Mouse (Mus musculus) embryonic facial prominence, embryonic 14.5 days (tissue): ENCODE measurements around the gene Slamf9. TPM values are rescaled to one million over a fixed set of nuclear protein-coding genes. Genes with fewer than 3 reads are reported as not detected.

Source experiments
- ATAC-seq: fragments of 200-750 bp; cut with Nextera tagmentation; 2 replicates; pipeline ENCODE4 v1.8.0; 2017; ENCODE audit warnings: low read depth, moderate number of reproducible peaks, moderate TSS enrichment
- DNase-seq: peaks from one replicate; pipeline ENCODE4 v3.0.0-alpha.2; 2015; ENCODE audit warnings: low spot score
- H3K27ac ChIP-seq: fragments of 300-500 bp; sonication (generic); replicated peaks from 2 replicates; pipeline ENCODE4 v1.5.1; 2014; ENCODE audit warnings: low read depth, mild to moderate bottlenecking, low read length, moderate library complexity
- H3K27me3 ChIP-seq: fragments of 300-500 bp; sonication (generic); replicated peaks from 2 replicates; pipeline ENCODE4 v1.6.1; 2014; ENCODE audit warnings: low read length; ENCODE audit not compliant: control insufficient read depth, insufficient read depth
- H3K36me3 ChIP-seq: fragments of 300-500 bp; sonication (generic); 2 replicates; pipeline ENCODE4 v1.6.1; 2014; ENCODE audit warnings: low read length, mixed read lengths; ENCODE audit not compliant: control insufficient read depth, insufficient read depth
- H3K4me1 ChIP-seq: fragments of 300-500 bp; sonication (generic); 2 replicates; pipeline ENCODE4 v1.6.1; 2014; ENCODE audit warnings: antibody characterized with exemption, low read length; ENCODE audit not compliant: control insufficient read depth, insufficient read depth
- H3K4me2 ChIP-seq: fragments of 300-500 bp; sonication (generic); 2 replicates; pipeline ENCODE4 v1.6.1; 2014; ENCODE audit warnings: low read depth, mild to moderate bottlenecking, low read length, moderate library complexity, mixed read lengths
- H3K4me3 ChIP-seq: fragments of 300-500 bp; sonication (generic); 2 replicates; pipeline ENCODE4 v1.5.1; 2014; ENCODE audit warnings: low read depth, mild to moderate bottlenecking, low read length
- H3K9ac ChIP-seq: fragments of 300-500 bp; sonication (generic); 2 replicates; pipeline ENCODE4 v1.6.1; 2014; ENCODE audit warnings: low read depth, mild to moderate bottlenecking, low read length, moderate library complexity, mixed read lengths
- H3K9me3 ChIP-seq: fragments of 300-500 bp; sonication (generic); 2 replicates; pipeline ENCODE4 v1.6.1; 2016; ENCODE audit warnings: low read length; ENCODE audit not compliant: control insufficient read depth
- WGBS: fragments of 180-500 bp; shearing (Covaris S2); extraction: QIAGEN DNeasy Blood & Tissue Kit; methylation state at CpG from one replicate; pipeline ENCODE4 v1.1.7; 2014; 5-methylcytosine and 5-hydroxymethylcytosine counted together
- polyA plus RNA-seq: library from polyadenylated mRNA; unstranded; fragments of >200 nt; fragmentation: Nextera tagmentation; extraction: Ambion mirVana; gene quantifications from 2 replicates; pipeline ENCODE4 v1.2.1, GENCODE M21; 2014

Gene Slamf9
- polyA plus RNA-seq, 1 experiment from 2014 or later = 0.68 TPM

DNA sequence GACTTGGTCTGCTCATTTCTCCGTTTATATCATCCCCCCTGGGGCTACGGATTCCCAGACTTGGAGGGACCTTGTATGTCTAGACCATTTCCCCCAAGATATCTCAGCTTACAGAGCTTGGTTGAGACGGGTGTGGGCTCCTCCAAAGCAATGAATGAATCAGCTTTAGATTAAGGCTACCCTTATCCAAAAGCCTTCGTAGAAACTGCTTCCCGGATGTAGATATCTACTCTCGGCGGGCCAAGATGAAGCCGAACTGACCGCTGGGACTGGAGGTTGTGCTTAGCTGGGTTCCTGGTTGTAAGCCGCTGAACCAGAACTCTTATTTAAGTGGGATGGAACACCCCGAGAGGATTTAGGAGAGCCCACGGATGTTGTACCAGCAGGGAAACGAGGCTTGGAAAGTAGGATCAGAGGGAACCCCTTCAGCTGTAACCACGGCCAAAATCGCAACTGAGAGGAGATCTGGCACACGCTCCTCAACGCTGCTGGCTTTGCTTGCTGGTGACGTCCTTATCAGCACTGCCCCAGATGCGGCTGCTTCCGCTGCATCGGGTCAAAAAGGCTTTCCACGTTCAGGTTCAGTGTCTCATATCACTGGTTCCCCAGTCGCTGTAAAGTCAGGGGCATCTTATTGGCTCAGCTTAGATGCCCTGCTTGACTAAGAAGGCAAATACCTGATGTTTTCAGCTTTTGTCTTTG lies 51.4 kb downstream of the Slamf9 start:
- ATAC-seq (no peak), DNase-seq (no peak)
- peaks cover 13% of the 10 kb centered on the region for H3K4me1 ChIP-seq
- H3K4me3 ChIP-seq = no peak overlapping the region
- no peak overlapping the region for H3K27ac ChIP-seq
- no peak overlapping the region for H3K9ac ChIP-seq
- no peak overlapping the region for H3K4me2 ChIP-seq
- no peaks in the 10 kb centered on the region for H3K9me3 ChIP-seq
- 76% methylated on average over 23 of the region's 23 CpGs for WGBS
- H3K36me3 ChIP-seq = no peaks in the 10 kb centered on the region
- no peaks in the 10 kb centered on the region; the same call in 1 of the 2 replicates for H3K27me3 ChIP-seq

DNA sequence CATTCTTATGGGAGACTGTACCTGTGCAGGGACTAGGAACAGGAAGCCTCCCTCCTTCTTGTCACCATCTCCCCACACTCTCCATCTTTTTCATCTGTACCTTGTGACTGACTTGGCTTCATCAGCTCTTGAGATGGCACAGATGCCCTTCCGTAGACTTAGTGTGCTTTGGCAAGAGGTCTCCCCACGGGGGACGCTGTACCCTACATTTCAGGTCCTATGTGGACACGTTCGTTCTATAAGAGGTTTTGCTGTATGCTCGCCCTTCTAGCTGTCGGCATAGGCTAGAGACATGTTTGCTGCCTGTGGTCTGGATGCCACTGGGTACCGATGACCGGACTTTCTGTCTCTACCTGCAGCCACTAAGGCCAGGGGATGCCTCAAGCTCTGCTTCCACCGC lies 52.3 kb downstream of the Slamf9 start:
- ATAC-seq (no peak), DNase-seq (no peak)
- Histone ChIP-seq H3K9me3 (no peaks in the 10 kb centered on the region), H3K4me2 (no peak overlapping the region), H3K4me1 (peaks cover 13% of the 10 kb centered on the region), H3K27ac (no peak overlapping the region), H3K9ac (no peak overlapping the region), H3K36me3 (no peaks in the 10 kb centered on the region), H3K4me3 (no peak overlapping the region), H3K27me3 (no peaks in the 10 kb centered on the region; the same call in 1 of the 2 replicates)
- 94% methylated on average over 10 of the region's 10 CpGs for whole genome bisulfite sequencing

Other genes with a start within 250 kb of the Slamf9 start
- gene Atp1a4, start 216.9 kb upstream of the Slamf9 start, polyA plus RNA-seq = 0.05 TPM in 1 of 2 replicates, not detected in the other
- gene Igsf8, start 213.7 kb upstream of the Slamf9 start, polyA plus RNA-seq = 57.2 and 60.4 TPM in 2 replicates
- 5.6 and 6.2 TPM in 2 replicates for gene Atp1a2, start 177.3 kb upstream of the Slamf9 start, polyA plus RNA-seq
- 0.06 TPM in 1 of 2 replicates, not detected in the other for gene Kcnj9, start 146.0 kb upstream of the Slamf9 start, polyA plus RNA-seq
- gene Kcnj10, start 134.1 kb upstream of the Slamf9 start, polyA plus RNA-seq = 0.18 and 0.28 TPM in 2 replicates
- 6.9 and 7.2 TPM in 2 replicates for gene Pigm, start 98.8 kb upstream of the Slamf9 start, polyA plus RNA-seq
- 21.4 and 26.3 TPM in 2 replicates for gene Igsf9, start 6.4 kb downstream of the Slamf9 start, polyA plus RNA-seq
- 192 and 231 TPM in 2 replicates for gene Tagln2, start 24.7 kb downstream of the Slamf9 start, polyA plus RNA-seq
- 6.5 and 8.9 TPM in 2 replicates for gene Cfap45, start 45.4 kb downstream of the Slamf9 start, polyA plus RNA-seq
- gene Vsig8, start 80.6 kb downstream of the Slamf9 start, polyA plus RNA-seq = 0.45 and 1.6 TPM in 2 replicates
- gene Slamf8, start 115.2 kb downstream of the Slamf9 start, polyA plus RNA-seq = 0.17 TPM in 1 of 2 replicates, not detected in the other
- gene Fcrl6, start 127.2 kb downstream of the Slamf9 start, polyA plus RNA-seq = 0.13 and 0.26 TPM in 2 replicates
- gene Dusp23, start 157.6 kb downstream of the Slamf9 start, polyA plus RNA-seq = 15.7 and 16.0 TPM in 2 replicates
- gene Crp, start 222.7 kb downstream of the Slamf9 start, polyA plus RNA-seq = not detected in 2 replicates